Mouse (Mus musculus) embryonic facial prominence, embryonic 14.5 days (tissue): Measurements from ENCODE around the gene Zfp773. TPM values are rescaled to one million over a fixed set of nuclear protein-coding genes. Genes with fewer than 3 reads are reported as not detected.
"Not testable (repeated sequence)": the region's sequence is repeated elsewhere in the genome, so short reads cannot be mapped to it uniquely, and the experiment has no call there.

Experiments used
- ATAC-seq: fragments of 200-750 bp; cut with Nextera tagmentation; 2 replicates; pipeline ENCODE4 v1.8.0; 2017; ENCODE audit warnings: low read depth, moderate number of reproducible peaks, moderate TSS enrichment
- DNase-seq: peaks from one replicate; pipeline ENCODE4 v3.0.0-alpha.2; 2015; ENCODE audit warnings: low spot score
- H3K27ac ChIP-seq: fragments of 300-500 bp; sonication (generic); replicated peaks from 2 replicates; pipeline ENCODE4 v1.5.1; 2014; ENCODE audit warnings: low read depth, mild to moderate bottlenecking, low read length, moderate library complexity
- H3K27me3 ChIP-seq: fragments of 300-500 bp; sonication (generic); replicated peaks from 2 replicates; pipeline ENCODE4 v1.6.1; 2014; ENCODE audit warnings: low read length; ENCODE audit not compliant: control insufficient read depth, insufficient read depth
- H3K36me3 ChIP-seq: fragments of 300-500 bp; sonication (generic); 2 replicates; pipeline ENCODE4 v1.6.1; 2014; ENCODE audit warnings: low read length, mixed read lengths; ENCODE audit not compliant: control insufficient read depth, insufficient read depth
- H3K4me1 ChIP-seq: fragments of 300-500 bp; sonication (generic); 2 replicates; pipeline ENCODE4 v1.6.1; 2014; ENCODE audit warnings: antibody characterized with exemption, low read length; ENCODE audit not compliant: control insufficient read depth, insufficient read depth
- H3K4me2 ChIP-seq: fragments of 300-500 bp; sonication (generic); 2 replicates; pipeline ENCODE4 v1.6.1; 2014; ENCODE audit warnings: low read depth, mild to moderate bottlenecking, low read length, moderate library complexity, mixed read lengths
- H3K4me3 ChIP-seq: fragments of 300-500 bp; sonication (generic); 2 replicates; pipeline ENCODE4 v1.5.1; 2014; ENCODE audit warnings: low read depth, mild to moderate bottlenecking, low read length
- H3K9ac ChIP-seq: fragments of 300-500 bp; sonication (generic); 2 replicates; pipeline ENCODE4 v1.6.1; 2014; ENCODE audit warnings: low read depth, mild to moderate bottlenecking, low read length, moderate library complexity, mixed read lengths
- H3K9me3 ChIP-seq: fragments of 300-500 bp; sonication (generic); 2 replicates; pipeline ENCODE4 v1.6.1; 2016; ENCODE audit warnings: low read length; ENCODE audit not compliant: control insufficient read depth
- WGBS: fragments of 180-500 bp; shearing (Covaris S2); extraction: QIAGEN DNeasy Blood & Tissue Kit; methylation state at CpG from one replicate; pipeline ENCODE4 v1.1.7; 2014; 5-methylcytosine and 5-hydroxymethylcytosine counted together
- polyA plus RNA-seq: library from polyadenylated mRNA; unstranded; fragments of >200 nt; fragmentation: Nextera tagmentation; extraction: Ambion mirVana; gene quantifications from 2 replicates; pipeline ENCODE4 v1.2.1, GENCODE M21; 2014

Gene Zfp773
- polyA plus RNA-seq, result 0.85 and 1.1 TPM in 2 replicates

DNA sequence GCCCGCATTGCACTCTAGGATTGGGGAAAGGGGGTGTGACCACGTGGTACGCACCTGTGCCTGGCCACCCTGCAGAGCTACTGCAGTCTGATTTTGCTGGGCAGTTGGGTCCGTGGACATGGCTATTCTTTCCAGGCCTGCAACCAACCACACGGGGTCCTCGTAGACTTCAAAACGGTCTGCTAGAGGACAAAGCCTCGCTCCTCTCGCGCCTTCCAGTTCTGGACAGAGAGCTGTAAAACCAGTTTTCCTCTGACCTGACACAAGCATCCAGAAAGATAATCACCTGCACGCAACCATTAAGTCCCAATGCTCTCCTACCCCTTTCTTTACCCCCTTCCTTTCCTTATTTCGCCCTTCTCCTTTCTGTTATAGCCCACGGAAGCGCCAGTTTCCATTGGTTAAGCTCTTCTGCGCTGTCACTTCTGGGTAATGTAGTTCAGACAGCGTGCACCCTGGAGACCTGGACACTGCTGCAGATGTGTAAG, at the start of gene Zfp773:
Zfp773 (minus strand) TSS at position 377 of the 488 bp plus-strand sequence.
- WGBS, result 5% methylated on average over 16 of the region's 16 CpGs
- Histone ChIP-seq H3K9ac (peak within 1 kb of the TSS; percentile 68), H3K27me3 (no peaks in the 10 kb centered on the region), H3K4me3 (peak within 1 kb of the TSS; percentile 55), H3K4me1 (no peaks in the 10 kb centered on the region), H3K9me3 (no peaks in the 10 kb centered on the region), H3K4me2 (peak within 1 kb of the TSS; percentile 55), H3K27ac (no peak within 1 kb of the TSS; the same call in 1 of the 2 replicates), H3K36me3 (peaks cover 6% of the 10 kb centered on the region; the same call in 1 of the 2 replicates)
- ATAC-seq (peak; percentile 98), DNase-seq (peak; percentile 82)

- Histone ChIP-seq H3K4me2 (no peak overlapping the region), H3K9ac (no peak overlapping the region), H3K27me3 (no peaks in the 10 kb centered on the region), H3K27ac (no peak overlapping the region), H3K4me3 (no peak overlapping the region), H3K9me3 (no peaks in the 10 kb centered on the region), H3K4me1 (peaks cover 4% of the 10 kb centered on the region; the same call in 1 of the 2 replicates), H3K36me3 (peaks cover 25% of the 10 kb centered on the region)
- 47% methylated on average over 1 of the region's 1 CpGs for WGBS
- DNase-seq (peak; percentile 43), ATAC-seq (peak; percentile 22; the same call in 1 of the 2 replicates)
Observed at GRCm38 (mm10) chr7:7185897-7186296, 49.3 kb upstream of the Zfp773 start.

DNA sequence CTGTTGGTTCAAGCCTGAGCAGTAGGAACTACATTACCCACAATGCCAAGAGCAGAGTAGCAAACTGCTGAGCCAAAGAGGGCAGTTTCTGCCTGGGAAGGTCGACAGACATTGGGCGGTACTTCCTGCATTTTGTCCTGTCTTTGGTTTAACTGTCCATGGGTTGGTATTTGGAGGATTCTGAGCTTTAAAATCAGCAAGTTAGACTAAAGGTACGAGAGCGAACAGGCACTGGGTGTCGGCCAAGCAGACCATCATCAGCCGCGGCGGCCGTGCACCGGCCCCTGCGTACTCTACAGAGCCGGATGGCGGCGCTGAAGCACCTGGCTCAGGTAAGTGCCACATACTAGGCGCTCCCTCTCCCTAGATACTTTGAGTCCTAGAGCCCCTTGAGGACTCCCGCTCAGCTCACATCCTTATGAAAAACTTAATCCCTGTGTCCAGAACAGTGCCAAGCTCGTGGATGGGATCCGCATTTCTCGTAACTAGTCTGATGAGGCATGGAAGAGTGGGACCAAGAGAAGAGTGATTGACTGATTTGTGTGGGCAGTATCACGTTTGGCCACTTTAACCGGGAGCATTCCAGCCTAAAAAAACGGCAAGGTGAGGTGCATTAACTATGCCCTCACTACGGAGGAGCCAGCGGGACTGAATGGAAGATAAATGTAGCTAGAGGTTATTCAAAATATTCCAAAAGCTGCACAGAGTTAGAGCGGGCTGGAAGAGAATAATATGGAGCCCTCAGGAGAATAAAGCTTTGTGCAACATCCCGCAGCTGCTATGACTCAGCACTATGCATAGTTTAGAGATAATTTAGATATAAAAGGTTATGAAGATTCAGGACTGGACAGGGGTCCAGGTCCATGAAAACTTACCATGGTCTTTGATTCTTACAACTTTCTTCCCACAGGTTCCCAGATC, 34.9 kb upstream of the Zfp773 start, which contains the start of gene Zfp418:
Zfp418 (plus strand) TSS at position 104 of the 921 bp plus-strand sequence.
- Histone ChIP-seq H3K27me3 (no peaks in the 10 kb centered on the region), H3K36me3 (0 out of 2 replicates have a peak, but pooled peaks cover 11% of the 10 kb centered on the region), H3K4me2 (peak within 1 kb of the TSS; percentile 61), H3K9me3 (no peaks in the 10 kb centered on the region), H3K9ac (peak within 1 kb of the TSS; percentile 74), H3K27ac (peak within 1 kb of the TSS; percentile 28; the same call in 1 of the 2 replicates), H3K4me1 (0 out of 2 replicates have a peak, but pooled peaks cover 4% of the 10 kb centered on the region), H3K4me3 (peak within 1 kb of the TSS; percentile 64)
- peak; percentile 93 for DNase-seq
- peak; percentile 97 for ATAC-seq
- WGBS, result 2% methylated on average over 26 of the region's 26 CpGs

DNA sequence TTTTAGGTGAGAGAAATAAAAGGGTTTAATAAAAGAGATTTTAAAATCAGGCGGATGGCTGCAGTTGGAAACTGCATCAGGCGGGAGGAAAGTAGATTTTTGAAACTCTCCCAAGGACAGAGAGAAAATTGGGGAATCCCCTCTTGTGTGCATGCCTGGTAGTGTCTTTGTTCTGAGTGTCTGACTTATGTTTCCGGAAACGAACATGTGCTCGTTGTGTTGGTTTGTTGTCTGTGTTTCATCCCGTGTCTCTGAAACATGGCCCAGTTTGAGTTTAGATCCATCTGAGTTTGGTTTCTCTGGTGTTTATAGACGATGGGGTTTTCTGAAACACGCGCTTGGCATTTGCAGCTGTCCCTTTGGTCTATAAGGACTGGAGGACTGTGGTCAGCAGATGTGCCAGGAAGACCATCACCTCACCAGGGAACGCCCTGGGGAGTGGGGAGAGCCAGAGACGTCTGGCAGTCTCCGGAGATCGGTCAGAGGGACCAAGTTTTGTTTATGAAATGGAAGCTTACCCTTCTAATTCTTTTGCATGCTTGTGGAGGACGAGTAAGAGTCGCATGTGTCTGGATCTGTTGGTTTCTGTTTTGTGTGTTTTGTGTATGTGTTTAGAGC, 9.5 kb upstream of the Zfp773 start:
- H3K4me3 ChIP-seq, result no peak overlapping the region
- no peak overlapping the region for H3K27ac ChIP-seq
- DNase-seq (no peak), ATAC-seq (no peak)
- H3K27me3 ChIP-seq, result no peaks in the 10 kb centered on the region
- no peak overlapping the region for H3K9ac ChIP-seq
- H3K9me3 ChIP-seq, result 0 out of 2 replicates have a peak, but pooled peaks cover 6% of the 10 kb centered on the region
- H3K4me1 ChIP-seq, result no peaks in the 10 kb centered on the region
- 91% methylated on average over 15 of the region's 15 CpGs for WGBS
- H3K36me3 ChIP-seq, result no peaks in the 10 kb centered on the region
- H3K4me2 ChIP-seq, result no peak overlapping the region

GRCm38 (mm10) chr7:7144215-7144614, 7.7 kb upstream of the Zfp773 start:
- ATAC-seq, result no peak
- 88% methylated on average over 1 of the region's 1 CpGs for WGBS

GRCm38 (mm10) chr7:7132751-7133150, 3.8 kb downstream of the Zfp773 start:
- peaks cover 6% of the 10 kb centered on the region; the same call in 1 of the 2 replicates for H3K36me3 ChIP-seq
- DNase-seq (no peak), ATAC-seq (no peak)
- H3K4me1 ChIP-seq, result no peaks in the 10 kb centered on the region
- H3K9me3 ChIP-seq, result no peaks in the 10 kb centered on the region
- WGBS, result 82% methylated on average over 8 of the region's 8 CpGs
- no peak overlapping the region for H3K4me2 ChIP-seq
- no peak overlapping the region for H3K9ac ChIP-seq
- no peak overlapping the region for H3K27ac ChIP-seq
- H3K27me3 ChIP-seq, result no peaks in the 10 kb centered on the region
- H3K4me3 ChIP-seq, result no peak overlapping the region

More at GRCm38 (mm10) chr7:7144215-7144614, 7.7 kb upstream of the Zfp773 start:
- Histone ChIP-seq H3K27me3 (no peaks in the 10 kb centered on the region), H3K9me3 (0 out of 2 replicates have a peak, but pooled peaks cover 6% of the 10 kb centered on the region), H3K4me2 (no peak overlapping the region), H3K27ac (no peak overlapping the region), H3K36me3 (no peaks in the 10 kb centered on the region), H3K9ac (no peak overlapping the region), H3K4me3 (no peak overlapping the region), H3K4me1 (no peaks in the 10 kb centered on the region)
- DNase-seq, result no peak

- not testable (repeated sequence) for H3K36me3 ChIP-seq, H3K4me1 ChIP-seq, H3K9me3 ChIP-seq, H3K4me3 ChIP-seq, ATAC-seq, H3K4me2 ChIP-seq, H3K27me3 ChIP-seq, H3K27ac ChIP-seq, DNase-seq, H3K9ac ChIP-seq
- 91% methylated on average over 14 of the region's 15 CpGs for WGBS
Observed at GRCm38 (mm10) chr7:7130491-7131124, 5.9 kb downstream of the Zfp773 start.

GRCm38 (mm10) chr7:7121602-7121980, 15.0 kb downstream of the Zfp773 start:
- Histone ChIP-seq H3K9me3 (no peaks in the 10 kb centered on the region), H3K4me3 (peak overlapping the region; percentile 67), H3K4me1 (peaks cover 6% of the 10 kb centered on the region), H3K9ac (peak overlapping the region; percentile 71; the same call in 1 of the 2 replicates), H3K27ac (no peak overlapping the region), H3K36me3 (0 out of 2 replicates have a peak, but pooled peaks cover 10% of the 10 kb centered on the region), H3K27me3 (no peaks in the 10 kb centered on the region), H3K4me2 (peak overlapping the region; percentile 66)
- 48% methylated on average over 6 of the region's 6 CpGs for WGBS
- no peak for DNase-seq
- ATAC-seq, result no peak
